Mouse (Mus musculus): ENCODE data around the gene Zfp423. TPM values are rescaled to one million over a fixed set of nuclear protein-coding genes. Genes with fewer than 3 reads are reported as not detected.

The Zfp423 gene
- polyA plus RNA-seq, 1 experiment = 2.7 TPM

GRCm38 (mm10) chr8:87837266-87837665, 122.1 kb downstream of the Zfp423 start:
- H3K4me3 ChIP-seq (ENCODE audit: control insufficient read depth, insufficient read depth, low read length) = no peak overlapping the region
- DNase-seq = no peak
- H3K36me3 ChIP-seq (ENCODE audit: control insufficient read depth, insufficient read depth, low read length) = no peaks in the 10 kb centered on the region
- no peaks in the 10 kb centered on the region for H3K4me1 ChIP-seq (replicated peaks; ENCODE audit: control insufficient read depth, insufficient read depth, low read length)
- H3K27ac ChIP-seq (ENCODE audit: control insufficient read depth, insufficient read depth, low read length) = no peak overlapping the region
- 88% methylated on average over 6 of the region's 6 CpGs for WGBS
- TF ChIP-seq CTCF (IDR thresholded peaks at IDR 0.05; ENCODE audit: borderline replicate concordance, control insufficient read depth, extremely low read depth, insufficient read depth, low read length, poor library complexity) = no peak
- no peak for TF ChIP-seq POLR2A (IDR thresholded peaks at IDR 0.05; ENCODE audit: control insufficient read depth, extremely low read depth, insufficient read depth, low read length, poor library complexity)
- H3K27me3 ChIP-seq (ENCODE audit: control insufficient read depth, insufficient read depth, low read length) = no peaks in the 10 kb centered on the region

- DNase-seq = no peak
- 88% methylated on average over 16 of the region's 16 CpGs for WGBS
- no peak overlapping the region for H3K4me3 ChIP-seq (ENCODE audit: control insufficient read depth, insufficient read depth, low read length)
Observed at GRCm38 (mm10) chr8:87836866-87837265, 122.5 kb downstream of the Zfp423 start.

DNA sequence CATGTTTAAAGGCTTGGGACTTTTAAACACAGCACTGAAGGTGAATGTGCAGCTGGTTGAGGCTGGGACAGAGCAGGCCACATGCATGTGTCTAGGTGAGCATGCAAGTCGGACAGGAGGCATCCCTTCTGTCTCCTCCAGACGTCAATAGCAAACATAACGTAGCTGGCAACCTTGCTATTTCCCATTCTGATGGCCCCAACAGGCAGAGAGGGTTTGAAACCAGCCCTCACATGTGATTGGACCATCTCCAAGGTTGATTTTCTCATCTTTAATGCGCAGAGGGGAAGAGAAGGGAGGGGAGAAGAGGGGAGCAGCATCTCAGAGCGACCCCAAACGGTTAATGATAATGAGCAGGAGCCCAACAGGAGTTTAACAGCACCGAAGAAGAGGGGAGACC, 123.5 kb downstream of the Zfp423 start:
- no peak for DNase-seq
- H3K27me3 ChIP-seq (ENCODE audit: control insufficient read depth, insufficient read depth, low read length) = no peaks in the 10 kb centered on the region
- H3K36me3 ChIP-seq (ENCODE audit: control insufficient read depth, insufficient read depth, low read length) = no peaks in the 10 kb centered on the region
- no peak overlapping the region for H3K27ac ChIP-seq (ENCODE audit: control insufficient read depth, insufficient read depth, low read length)
- 56% methylated on average over 7 of the region's 7 CpGs for WGBS
- no peaks in the 10 kb centered on the region for H3K4me1 ChIP-seq (replicated peaks; ENCODE audit: control insufficient read depth, insufficient read depth, low read length)
- TF ChIP-seq POLR2A (IDR thresholded peaks at IDR 0.05; ENCODE audit: control insufficient read depth, extremely low read depth, insufficient read depth, low read length, poor library complexity) (no peak), CTCF (IDR thresholded peaks at IDR 0.05; ENCODE audit: borderline replicate concordance, control insufficient read depth, extremely low read depth, insufficient read depth, low read length, poor library complexity) (no peak)
- H3K4me3 ChIP-seq (ENCODE audit: control insufficient read depth, insufficient read depth, low read length) = no peak overlapping the region

More at GRCm38 (mm10) chr8:87836866-87837265, 122.5 kb downstream of the Zfp423 start:
- no peak overlapping the region for H3K27ac ChIP-seq (ENCODE audit: control insufficient read depth, insufficient read depth, low read length)
- H3K27me3 ChIP-seq (ENCODE audit: control insufficient read depth, insufficient read depth, low read length) = no peaks in the 10 kb centered on the region
- no peak for TF ChIP-seq POLR2A (IDR thresholded peaks at IDR 0.05; ENCODE audit: control insufficient read depth, extremely low read depth, insufficient read depth, low read length, poor library complexity)
- TF ChIP-seq CTCF (IDR thresholded peaks at IDR 0.05; ENCODE audit: borderline replicate concordance, control insufficient read depth, extremely low read depth, insufficient read depth, low read length, poor library complexity) = no peak
- H3K4me1 ChIP-seq (replicated peaks; ENCODE audit: control insufficient read depth, insufficient read depth, low read length) = no peaks in the 10 kb centered on the region
- H3K36me3 ChIP-seq (ENCODE audit: control insufficient read depth, insufficient read depth, low read length) = no peaks in the 10 kb centered on the region

- DNase-seq = no peak
- 50% methylated on average over 11 of the region's 11 CpGs for WGBS
- Histone ChIP-seq H3K36me3 (ENCODE audit: control insufficient read depth, insufficient read depth, low read length) (no peaks in the 10 kb centered on the region), H3K4me1 (replicated peaks; ENCODE audit: control insufficient read depth, insufficient read depth, low read length) (no peaks in the 10 kb centered on the region), H3K4me3 (ENCODE audit: control insufficient read depth, insufficient read depth, low read length) (no peak overlapping the region), H3K27ac (ENCODE audit: control insufficient read depth, insufficient read depth, low read length) (no peak overlapping the region), H3K27me3 (ENCODE audit: control insufficient read depth, insufficient read depth, low read length) (no peaks in the 10 kb centered on the region)
- TF ChIP-seq POLR2A (IDR thresholded peaks at IDR 0.05; ENCODE audit: control insufficient read depth, extremely low read depth, insufficient read depth, low read length, poor library complexity) = no peak
- TF ChIP-seq CTCF (IDR thresholded peaks at IDR 0.05; ENCODE audit: borderline replicate concordance, control insufficient read depth, extremely low read depth, insufficient read depth, low read length, poor library complexity) = no peak
Observed at GRCm38 (mm10) chr8:87835411-87835821, 124.0 kb downstream of the Zfp423 start.

DNA sequence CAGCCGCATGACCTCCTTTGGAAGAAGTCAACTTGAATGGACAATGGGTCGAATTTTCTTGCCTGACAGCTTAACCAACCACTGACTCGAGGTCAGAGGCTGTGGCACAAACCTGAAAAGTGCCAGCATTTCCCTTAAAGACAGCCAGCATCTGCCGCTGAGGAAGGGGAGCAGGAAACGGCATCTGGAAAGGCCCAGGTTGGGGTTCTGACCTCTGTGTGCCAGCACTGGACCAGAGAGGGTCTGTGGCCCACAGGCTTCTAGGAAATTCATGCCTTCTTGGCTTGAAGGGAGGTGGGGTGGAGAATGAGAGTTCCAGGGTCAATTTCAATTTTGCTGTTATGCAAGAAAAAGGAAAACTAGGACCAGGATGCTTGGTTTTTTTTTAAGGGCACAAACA, 124.7 kb downstream of the Zfp423 start:
- no peak overlapping the region for H3K4me3 ChIP-seq (ENCODE audit: control insufficient read depth, insufficient read depth, low read length)
- no peak for DNase-seq
- 50% methylated on average over 5 of the region's 5 CpGs for WGBS
- H3K27me3 ChIP-seq (ENCODE audit: control insufficient read depth, insufficient read depth, low read length) = no peaks in the 10 kb centered on the region
- no peaks in the 10 kb centered on the region for H3K36me3 ChIP-seq (ENCODE audit: control insufficient read depth, insufficient read depth, low read length)
- TF ChIP-seq POLR2A (IDR thresholded peaks at IDR 0.05; ENCODE audit: control insufficient read depth, extremely low read depth, insufficient read depth, low read length, poor library complexity) (no peak), CTCF (IDR thresholded peaks at IDR 0.05; ENCODE audit: borderline replicate concordance, control insufficient read depth, extremely low read depth, insufficient read depth, low read length, poor library complexity) (no peak)
- H3K27ac ChIP-seq (ENCODE audit: control insufficient read depth, insufficient read depth, low read length) = no peak overlapping the region
- no peaks in the 10 kb centered on the region for H3K4me1 ChIP-seq (replicated peaks; ENCODE audit: control insufficient read depth, insufficient read depth, low read length)

DNA sequence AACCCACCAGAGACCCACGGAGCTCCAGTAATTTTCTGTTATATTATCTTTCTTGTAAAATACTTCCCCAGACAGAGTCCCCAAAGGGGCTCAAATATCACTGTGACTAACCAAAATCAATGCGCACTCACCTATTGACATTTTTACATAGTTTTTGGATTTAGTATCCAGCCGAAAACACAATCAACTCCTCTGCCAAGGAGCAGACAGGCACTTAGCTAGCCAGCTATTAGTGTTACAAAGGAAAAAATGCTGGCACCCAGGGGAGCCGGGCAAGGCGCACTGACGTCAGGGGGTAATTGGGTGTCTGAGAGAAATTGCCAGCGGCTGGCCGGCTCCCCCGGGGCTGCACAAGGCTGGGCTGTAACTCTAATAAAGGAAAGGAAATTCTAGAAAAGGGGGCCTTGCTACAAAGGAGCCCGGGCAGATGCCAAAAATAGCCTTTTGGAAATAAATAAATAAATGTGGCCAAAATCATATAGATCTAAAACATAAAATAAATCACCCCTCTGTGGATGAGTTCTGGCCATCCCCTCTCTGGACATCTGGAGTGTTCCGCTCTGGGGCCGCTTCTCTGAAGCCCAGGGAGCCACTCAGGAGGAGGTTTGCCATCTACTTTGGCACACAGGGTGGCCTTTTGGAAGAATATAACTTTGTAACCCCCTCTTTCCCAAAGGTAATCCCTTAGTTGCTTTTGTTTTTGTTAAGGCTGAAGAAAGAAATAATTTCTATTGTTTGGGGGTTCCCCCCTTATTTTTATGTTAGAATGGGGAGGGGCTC, 125.4 kb downstream of the Zfp423 start:
- no peak overlapping the region for H3K4me3 ChIP-seq (ENCODE audit: control insufficient read depth, insufficient read depth, low read length)
- H3K4me1 ChIP-seq (replicated peaks; ENCODE audit: control insufficient read depth, insufficient read depth, low read length) = no peaks in the 10 kb centered on the region
- 85% methylated on average over 12 of the region's 12 CpGs for WGBS
- TF ChIP-seq CTCF (IDR thresholded peaks at IDR 0.05; ENCODE audit: borderline replicate concordance, control insufficient read depth, extremely low read depth, insufficient read depth, low read length, poor library complexity) (no peak), POLR2A (IDR thresholded peaks at IDR 0.05; ENCODE audit: control insufficient read depth, extremely low read depth, insufficient read depth, low read length, poor library complexity) (no peak)
- DNase-seq = no peak
- H3K27me3 ChIP-seq (ENCODE audit: control insufficient read depth, insufficient read depth, low read length) = no peaks in the 10 kb centered on the region
- H3K27ac ChIP-seq (ENCODE audit: control insufficient read depth, insufficient read depth, low read length) = no peak overlapping the region
- H3K36me3 ChIP-seq (ENCODE audit: control insufficient read depth, insufficient read depth, low read length) = no peaks in the 10 kb centered on the region
